Mouse (Mus musculus): ENCODE results near the gene Scnm1.

GRCm38 (mm10) chr3:95176500-95176899, 42.7 kb upstream of the Scnm1 start:
- TF ChIP-seq CTCF (IDR thresholded peaks at IDR 0.05; ENCODE audit: low read depth) (no peak), EP300 (IDR thresholded peaks at IDR 0.05; ENCODE audit: low read depth) (no peak)
